Mouse (Mus musculus) ES-E14 (cell line): ENCODE measurements around the gene Scamp4.

ENCODE experiments used
- CHD2 ChIP-seq: IDR thresholded peaks from 2 replicates; pipeline ENCODE4 v1.6.1; 2014; ENCODE audit warnings: mild to moderate bottlenecking, low read depth, low read length, inconsistent platforms
- HCFC1 ChIP-seq: IDR thresholded peaks from 2 replicates; pipeline ENCODE4 v1.6.1; 2012; ENCODE audit warnings: low read length, inconsistent platforms, borderline replicate concordance; ENCODE audit not compliant: insufficient read depth
- MAFK ChIP-seq: IDR thresholded peaks from 2 replicates; pipeline ENCODE4 v1.6.1; 2014; ENCODE audit warnings: mild to moderate bottlenecking, low read depth, low read length, inconsistent platforms; ENCODE audit not compliant: insufficient read depth
- ZNF384 ChIP-seq: IDR thresholded peaks from 2 replicates; pipeline ENCODE4 v1.6.1; 2012; ENCODE audit warnings: low read depth, low read length, inconsistent platforms

- no peak for TF ChIP-seq CHD2
- no peak; the same call in 1 of the 2 replicates for TF ChIP-seq ZNF384
- no peak for TF ChIP-seq HCFC1
- no peak for TF ChIP-seq MAFK
These were observed 19.6 kb upstream of the Scamp4 start for GRCm38 (mm10) chr10:80583047-80583446.
